ENCODE assay signal across 10 mouse cellular contexts in genomic region chr10:86700973-86701372, GRCm38 (mm10). TPM values are rescaled to one million over a fixed set of nuclear protein-coding genes. Genes with fewer than 3 reads are reported as not detected.
DNase-seq lines count a peak whose midpoint lies in the region; ATAC-seq and TF ChIP-seq lines count a peak whose summit lies in the region.
"Had no signal": no experiment of that assay in that cellular context is flagged by ENCODE, and none has a peak within 500 bp of the region (broad histone marks: within the 10 kb centered on the region; RNA-seq: fewer than 3 reads in every experiment).

No protein-coding gene starts in this region.

- no peaks in the 10 kb centered on the region for H3K27me3 ChIP-seq in hindbrain, embryonic 13.5 days
- no peaks in the 10 kb centered on the region for H3K27me3 ChIP-seq in hindbrain, postnatal 0 days (ENCODE audit: insufficient read depth, low read length)
- H3K27me3 ChIP-seq in neural tube, embryonic 12.5 days (replicated peaks), result no peaks in the 10 kb centered on the region
- H3K27me3 ChIP-seq in neural tube, embryonic 15.5 days (replicated peaks), result no peaks in the 10 kb centered on the region
- no peaks in the 10 kb centered on the region for H3K27me3 ChIP-seq in intestine, embryonic 16.5 days (replicated peaks; ENCODE audit: control insufficient read depth, insufficient read depth, low read length)
- H3K27me3 ChIP-seq in stomach, postnatal 0 days (ENCODE audit: control insufficient read depth, insufficient read depth, low read length), result no peaks in the 10 kb centered on the region

- H3K4me1 ChIP-seq in hindbrain, embryonic 13.5 days (replicated peaks), result peaks cover 53% of the 10 kb centered on the region
- peaks cover 15% of the 10 kb centered on the region for H3K4me1 ChIP-seq in hindbrain, postnatal 0 days (ENCODE audit: insufficient read depth, low read length)
- peaks cover 43% of the 10 kb centered on the region for H3K4me1 ChIP-seq in neural tube, embryonic 12.5 days
- peaks cover 52% of the 10 kb centered on the region for H3K4me1 ChIP-seq in neural tube, embryonic 15.5 days
- H3K4me1 ChIP-seq in intestine, embryonic 16.5 days (ENCODE audit: control insufficient read depth, insufficient read depth, low read length), result peaks cover 31% of the 10 kb centered on the region
- 0 out of 2 replicates have a peak, but pooled peaks cover 2% of the 10 kb centered on the region for H3K4me1 ChIP-seq in stomach, postnatal 0 days (replicated peaks; ENCODE audit: control insufficient read depth, insufficient read depth)

- 70% methylated on average over 3 of the region's 3 CpGs for WGBS in hindbrain, embryonic 13.5 days
- 59% methylated on average over 3 of the region's 3 CpGs for WGBS in hindbrain, postnatal 0 days
- WGBS in neural tube, embryonic 12.5 days, result 65% methylated on average over 3 of the region's 3 CpGs
- 56% methylated on average over 3 of the region's 3 CpGs for WGBS in neural tube, embryonic 15.5 days
- WGBS in intestine, embryonic 16.5 days, result 58% methylated on average over 3 of the region's 3 CpGs
- WGBS in stomach, postnatal 0 days, result 44% methylated on average over 3 of the region's 3 CpGs

- no peak overlapping the region for H3K27ac ChIP-seq in hindbrain, embryonic 13.5 days
- no peak overlapping the region for H3K27ac ChIP-seq in hindbrain, postnatal 0 days
- H3K27ac ChIP-seq in neural tube, embryonic 12.5 days, result no peak overlapping the region
- no peak overlapping the region for H3K27ac ChIP-seq in neural tube, embryonic 15.5 days (replicated peaks)
- H3K27ac ChIP-seq in intestine, embryonic 16.5 days (ENCODE audit: low read length), result no peak overlapping the region
- H3K27ac ChIP-seq in stomach, postnatal 0 days (replicated peaks), result no peak overlapping the region

- H3K4me3 ChIP-seq in hindbrain, embryonic 13.5 days, result no peak overlapping the region
- no peak overlapping the region for H3K4me3 ChIP-seq in hindbrain, postnatal 0 days (ENCODE audit: low read length)
- H3K4me3 ChIP-seq in neural tube, embryonic 12.5 days, result no peak overlapping the region
- no peak overlapping the region for H3K4me3 ChIP-seq in neural tube, embryonic 15.5 days (replicated peaks)
- peak overlapping the region; percentile 18; the same call in 1 of the 2 replicates for H3K4me3 ChIP-seq in intestine, embryonic 16.5 days (ENCODE audit: low read length)
- no peak overlapping the region for H3K4me3 ChIP-seq in stomach, postnatal 0 days (ENCODE audit: low read depth, low read length)

- H3K36me3 ChIP-seq in hindbrain, embryonic 13.5 days, result peaks cover 56% of the 10 kb centered on the region
- peaks cover 47% of the 10 kb centered on the region for H3K36me3 ChIP-seq in hindbrain, postnatal 0 days (ENCODE audit: insufficient read depth, low read length)
- peaks cover 61% of the 10 kb centered on the region for H3K36me3 ChIP-seq in neural tube, embryonic 12.5 days
- peaks cover 55% of the 10 kb centered on the region for H3K36me3 ChIP-seq in neural tube, embryonic 15.5 days
- peaks cover 17% of the 10 kb centered on the region; the same call in 1 of the 2 replicates for H3K36me3 ChIP-seq in intestine, embryonic 16.5 days (ENCODE audit: control insufficient read depth, insufficient read depth, low read length)
- peaks cover 34% of the 10 kb centered on the region for H3K36me3 ChIP-seq in stomach, postnatal 0 days (ENCODE audit: control insufficient read depth, insufficient read depth, low read length)

- no peaks in the 10 kb centered on the region for H3K9me3 ChIP-seq in hindbrain, embryonic 13.5 days
- H3K9me3 ChIP-seq in hindbrain, postnatal 0 days (ENCODE audit: low read length), result no peaks in the 10 kb centered on the region
- H3K9me3 ChIP-seq in neural tube, embryonic 12.5 days, result no peaks in the 10 kb centered on the region
- no peaks in the 10 kb centered on the region for H3K9me3 ChIP-seq in neural tube, embryonic 15.5 days (replicated peaks)
- no peaks in the 10 kb centered on the region for H3K9me3 ChIP-seq in intestine, embryonic 16.5 days (ENCODE audit: control insufficient read depth, low read length)
- H3K9me3 ChIP-seq in stomach, postnatal 0 days (ENCODE audit: control insufficient read depth, low read length), result no peaks in the 10 kb centered on the region

- H3K9ac ChIP-seq in hindbrain, embryonic 13.5 days, result peak overlapping the region; percentile 55
- no peak overlapping the region for H3K9ac ChIP-seq in hindbrain, postnatal 0 days (replicated peaks; ENCODE audit: low read length)
- H3K9ac ChIP-seq in neural tube, embryonic 12.5 days, result no peak overlapping the region
- no peak overlapping the region for H3K9ac ChIP-seq in neural tube, embryonic 15.5 days (replicated peaks)
- H3K9ac ChIP-seq in intestine, embryonic 16.5 days (ENCODE audit: low read depth, low read length), result peak overlapping the region; percentile 30; the same call in 1 of the 2 replicates
- H3K9ac ChIP-seq in stomach, postnatal 0 days (ENCODE audit: low read length), result 0 out of 2 replicates have a peak overlapping the region, but pooled peaks have one; percentile 13

- no peak for DNase-seq in hindbrain, postnatal 0 days (ENCODE audit: low spot score)
- no peak for DNase-seq in stomach, postnatal 0 days (ENCODE audit: low spot score)
- no peak for DNase-seq in adrenal gland, adult 18-20 months (ENCODE audit: low spot score in 2 of 2)
- DNase-seq: adrenal gland, adult 2 months; embryo, embryonic 11 days; retina, postnatal 1 day had no signal

- TF ChIP-seq CTCF in hindbrain, postnatal 0 days (IDR thresholded peaks at IDR 0.05; ENCODE audit: low read depth), result no peak
- no peak for TF ChIP-seq CTCF in stomach, postnatal 0 days (IDR thresholded peaks at IDR 0.05; ENCODE audit: low read depth)

- no peak for ATAC-seq in hindbrain, embryonic 13.5 days (ENCODE audit: low FRiP score)
- ATAC-seq in hindbrain, postnatal 0 days, result no peak
- ATAC-seq in neural tube, embryonic 12.5 days (ENCODE audit: low FRiP score, low read depth), result no peak
- ATAC-seq in neural tube, embryonic 15.5 days (ENCODE audit: low FRiP score), result no peak
- ATAC-seq in intestine, embryonic 16.5 days, result no peak
- no peak for ATAC-seq in stomach, postnatal 0 days (ENCODE audit: low FRiP score, low TSS enrichment)

- no peak for TF ChIP-seq EP300 in stomach, postnatal 0 days (optimal IDR thresholded peaks at IDR 0.05)

- 0 out of 2 replicates have a peak overlapping the region, but pooled peaks have one; percentile 17 for H3K4me2 ChIP-seq in hindbrain, embryonic 13.5 days
- H3K4me2 ChIP-seq in hindbrain, postnatal 0 days (ENCODE audit: low read depth, low read length), result no peak overlapping the region
- H3K4me2 ChIP-seq in neural tube, embryonic 12.5 days (replicated peaks), result peak overlapping the region; percentile 20
- no peak overlapping the region for H3K4me2 ChIP-seq in neural tube, embryonic 15.5 days
- peak overlapping the region; percentile 35 for H3K4me2 ChIP-seq in intestine, embryonic 16.5 days (ENCODE audit: low read depth, low read length)
- 0 out of 2 replicates have a peak overlapping the region, but pooled peaks have one; percentile 15 for H3K4me2 ChIP-seq in stomach, postnatal 0 days (replicated peaks; ENCODE audit: low read depth)

RNA-seq across cellular contexts. Expression of gene Hsp90b1, which starts 4.3 kb away (rescaled TPM):
- polyA plus RNA-seq in hindbrain, embryonic 13.5 days (2015; fragmentation: Nextera tagmentation; extraction: Ambion mirVana), result 342 and 354 TPM in 2 replicates
- total RNA-seq in hindbrain, postnatal 0 days (2014; rRNA removed), result 92.5 and 110 TPM in 2 replicates
- polyA plus RNA-seq in hindbrain, postnatal 0 days (2015; fragmentation: Nextera tagmentation; extraction: Ambion mirVana), result 228 and 235 TPM in 2 replicates
- 454 and 496 TPM in 2 replicates for polyA plus RNA-seq in neural tube, embryonic 12.5 days (2016; fragmentation: Nextera tagmentation; extraction: Ambion mirVana)
- polyA plus RNA-seq in neural tube, embryonic 15.5 days (2015; fragmentation: Nextera tagmentation; extraction: Ambion mirVana), result 337 and 397 TPM in 2 replicates
- 735 and 756 TPM in 2 replicates for polyA plus RNA-seq in intestine, embryonic 16.5 days (2015; fragmentation: Nextera tagmentation; extraction: Ambion mirVana)
- polyA plus RNA-seq in stomach, postnatal 0 days (2015; fragmentation: Nextera tagmentation; extraction: Ambion mirVana), result 402 and 403 TPM in 2 replicates
- 100 to 1,000 TPM; 593 to 704 TPM for total RNA-seq in adrenal gland, adult 18-20 months (2021)

RNA-seq across cellular contexts. Expression of gene Ttc41, which starts 4.6 kb away (rescaled TPM):
- polyA plus RNA-seq in hindbrain, embryonic 13.5 days (2015; fragmentation: Nextera tagmentation; extraction: Ambion mirVana), result 3.1 and 3.2 TPM in 2 replicates
- 2.0 and 2.2 TPM in 2 replicates for total RNA-seq in hindbrain, postnatal 0 days (2014; rRNA removed)
- polyA plus RNA-seq in hindbrain, postnatal 0 days (2015; fragmentation: Nextera tagmentation; extraction: Ambion mirVana), result 1.4 and 1.5 TPM in 2 replicates
- polyA plus RNA-seq in neural tube, embryonic 12.5 days (2016; fragmentation: Nextera tagmentation; extraction: Ambion mirVana), result 3.0 and 3.4 TPM in 2 replicates
- polyA plus RNA-seq in neural tube, embryonic 15.5 days (2015; fragmentation: Nextera tagmentation; extraction: Ambion mirVana), result 2.2 and 2.3 TPM in 2 replicates
- polyA plus RNA-seq in intestine, embryonic 16.5 days (2015; fragmentation: Nextera tagmentation; extraction: Ambion mirVana), result 1.5 TPM in 2 replicates
- 0.38 and 0.47 TPM in 2 replicates for polyA plus RNA-seq in stomach, postnatal 0 days (2015; fragmentation: Nextera tagmentation; extraction: Ambion mirVana)
- total RNA-seq in adrenal gland, adult 18-20 months (2021), result 1 to 10 TPM; 2.3 to 3.1 TPM

Comparison
In these comparisons a context has a peak if more than half of its experiments do, and no peak if none do; other contexts are left out.
1. H3K4me2 ChIP-seq: peak in hindbrain, embryonic 13.5 days (single experiment), neural tube, embryonic 12.5 days (single experiment), intestine, embryonic 16.5 days (single experiment) and stomach, postnatal 0 days (single experiment); none in hindbrain, postnatal 0 days (single experiment) and neural tube, embryonic 15.5 days (single experiment).
2. H3K9ac ChIP-seq: peak in hindbrain, embryonic 13.5 days (single experiment), intestine, embryonic 16.5 days (single experiment) and stomach, postnatal 0 days (single experiment); none in hindbrain, postnatal 0 days (single experiment), neural tube, embryonic 12.5 days (single experiment) and neural tube, embryonic 15.5 days (single experiment).